Mouse (Mus musculus) frontal cortex, adult (tissue): Measurements from ENCODE around the gene Tmbim7.

ENCODE experiments used
- ATAC-seq: cut with Nextera tagmentation; 2 replicates; pipeline ENCODE4 v1.9.2; 2017; ENCODE audit warnings: mild to moderate bottlenecking, moderate library complexity, mixed read lengths; ENCODE audit not compliant: low TSS enrichment

The Tmbim7 gene

GRCm38 (mm10) chr5:3665225-3665624, 14.2 kb downstream of the Tmbim7 start:
- ATAC-seq: no peak

- ATAC-seq: no peak
Observed at GRCm38 (mm10) chr5:3666585-3666984, 15.6 kb downstream of the Tmbim7 start.

GRCm38 (mm10) chr5:3669938-3670554, 19.1 kb downstream of the Tmbim7 start:
- ATAC-seq: no peak

GRCm38 (mm10) chr5:3688298-3688697, 37.3 kb downstream of the Tmbim7 start:
- ATAC-seq: no peak

- ATAC-seq: no peak
Observed at GRCm38 (mm10) chr5:3691283-3691682, 40.3 kb downstream of the Tmbim7 start.

- no peak for ATAC-seq
Observed at GRCm38 (mm10) chr5:3692956-3693355, 42.0 kb downstream of the Tmbim7 start.

GRCm38 (mm10) chr5:3695191-3695590, 44.2 kb downstream of the Tmbim7 start:
- ATAC-seq: no peak

GRCm38 (mm10) chr5:3696031-3696430, 45.0 kb downstream of the Tmbim7 start:
- no peak for ATAC-seq

- ATAC-seq: no peak
Observed at GRCm38 (mm10) chr5:3700025-3700424, 49.0 kb downstream of the Tmbim7 start.

- no peak for ATAC-seq
Observed at GRCm38 (mm10) chr5:3702180-3702579, 51.2 kb downstream of the Tmbim7 start.

GRCm38 (mm10) chr5:3715800-3716199, 64.8 kb downstream of the Tmbim7 start:
- 0 out of 2 replicates have a peak, but pooled peaks have one; percentile 52 for ATAC-seq

- ATAC-seq: no peak
Observed at GRCm38 (mm10) chr5:3719371-3719770, 68.4 kb downstream of the Tmbim7 start.

- no peak for ATAC-seq
Observed at GRCm38 (mm10) chr5:3722873-3723272, 71.9 kb downstream of the Tmbim7 start.

GRCm38 (mm10) chr5:3723415-3723814, 72.4 kb downstream of the Tmbim7 start:
- no peak for ATAC-seq

- no peak for ATAC-seq
Observed at GRCm38 (mm10) chr5:3725491-3725890, 74.5 kb downstream of the Tmbim7 start.

- no peak for ATAC-seq
Observed at GRCm38 (mm10) chr5:3728820-3729219, 77.8 kb downstream of the Tmbim7 start.
